Mouse (Mus musculus): ENCODE measurements around the gene Clvs2. TPM values are rescaled to one million over a fixed set of nuclear protein-coding genes. Genes with fewer than 3 reads are reported as not detected.
A peak's percentile ranks its signal among the peaks of the same experiment; 100 is the strongest.

Clvs2 gene
- polyA plus RNA-seq (2015; fragmentation: Nextera tagmentation; extraction: Ambion mirVana): 14.9 and 15.1 TPM in 2 replicates

DNA sequence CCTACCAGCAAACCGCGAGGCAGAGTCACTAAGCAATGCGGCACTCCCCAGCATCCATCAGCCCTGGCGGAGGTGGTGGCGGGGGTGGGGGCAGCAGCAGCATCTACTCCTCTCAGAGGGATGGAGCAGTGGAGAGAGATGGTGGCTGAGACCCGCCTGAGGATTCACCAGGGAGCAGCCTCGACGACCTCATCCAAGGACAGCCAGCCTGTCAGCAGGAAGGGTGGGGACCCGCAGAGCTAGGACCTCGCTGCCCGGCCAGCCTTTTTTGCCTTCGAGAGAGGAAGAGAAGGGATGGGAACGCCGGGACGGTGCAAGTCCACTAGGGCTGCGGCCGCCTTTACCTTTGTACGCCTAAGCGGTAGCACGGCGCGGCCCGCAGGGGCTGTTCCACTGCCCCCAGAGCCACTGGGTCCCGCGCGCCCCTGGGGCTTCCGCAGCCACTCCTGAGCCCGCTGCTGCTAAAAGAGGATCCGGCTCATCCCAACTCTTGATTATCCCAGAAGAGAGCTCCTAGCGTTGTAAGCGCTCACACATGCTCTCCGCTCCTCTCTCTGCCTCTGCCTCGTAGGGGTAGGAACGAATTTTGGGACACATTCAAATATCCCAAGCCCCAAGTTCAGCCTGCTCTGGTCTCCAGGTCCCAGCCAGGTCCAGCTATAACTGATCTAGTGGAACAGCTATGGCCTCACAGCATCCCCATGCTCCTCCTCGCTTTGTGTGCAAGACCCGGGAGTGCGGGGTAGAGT is at the start of gene Clvs2:
Clvs2 (minus strand) TSS at position 639 of the 749 bp plus-strand sequence.
- H3K27me3 ChIP-seq: no peaks in the 10 kb centered on the region
- H3K4me3 ChIP-seq (replicated peaks): peak within 1 kb of the TSS; percentile 65
- no peaks in the 10 kb centered on the region for H3K9me3 ChIP-seq
- peak within 1 kb of the TSS; percentile 80 for H3K4me2 ChIP-seq (replicated peaks)
- peak within 1 kb of the TSS; percentile 87 for H3K9ac ChIP-seq (replicated peaks)
- H3K4me1 ChIP-seq (replicated peaks): peaks cover 21% of the 10 kb centered on the region
- H3K36me3 ChIP-seq: no peaks in the 10 kb centered on the region
- peak within 1 kb of the TSS; percentile 87 for H3K27ac ChIP-seq
- under 1% methylated on average over 37 of the region's 37 CpGs for WGBS
- peak; percentile 95 for ATAC-seq

DNA sequence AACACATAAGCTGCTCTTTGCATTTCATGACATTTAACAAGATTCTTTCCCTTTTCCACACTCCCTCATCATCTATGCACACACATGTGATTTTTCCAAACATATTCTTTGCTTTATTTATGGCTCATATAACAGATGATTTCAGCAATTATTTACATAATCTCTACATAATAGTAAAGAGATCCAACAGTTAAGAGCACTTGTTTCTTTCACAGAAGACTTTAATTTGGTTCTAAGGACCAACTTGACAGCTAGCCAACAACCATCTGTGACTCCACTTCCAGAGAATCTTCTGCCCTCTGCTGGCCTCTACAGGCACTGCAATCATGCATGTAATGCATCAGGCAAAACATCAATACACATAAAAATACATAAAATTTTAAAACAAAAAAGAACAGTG is 28.6 kb upstream of the Clvs2 start:
- no peak overlapping the region for H3K4me3 ChIP-seq (replicated peaks)
- no peaks in the 10 kb centered on the region for H3K9me3 ChIP-seq
- no peaks in the 10 kb centered on the region for H3K4me1 ChIP-seq (replicated peaks)
- no peak overlapping the region for H3K27ac ChIP-seq
- H3K9ac ChIP-seq (replicated peaks): no peak overlapping the region
- H3K27me3 ChIP-seq: no peaks in the 10 kb centered on the region
- H3K36me3 ChIP-seq: no peaks in the 10 kb centered on the region
- ATAC-seq: no peak
- no peak overlapping the region for H3K4me2 ChIP-seq (replicated peaks)

DNA sequence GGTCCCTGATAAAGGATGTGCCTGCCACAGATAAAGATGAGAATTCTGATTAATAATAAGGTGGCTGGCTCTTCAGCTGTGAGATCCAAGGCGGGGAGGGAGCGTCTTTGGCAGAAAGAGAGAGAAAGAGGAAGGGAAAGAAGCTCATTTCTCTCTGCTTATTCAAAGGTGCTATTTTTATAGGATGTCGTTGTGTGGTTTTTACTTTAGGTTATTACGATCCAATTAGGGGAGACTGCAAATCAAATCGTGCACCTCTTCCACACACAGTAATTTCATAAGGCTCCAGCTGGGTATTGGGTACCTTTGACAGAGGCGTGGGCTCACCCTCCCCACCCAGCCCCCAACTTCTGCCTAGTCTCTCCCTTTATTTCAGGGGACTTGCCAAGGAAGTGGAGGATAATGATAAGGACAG is 985 bp downstream of the Clvs2 start:
- WGBS: 18% methylated on average over 6 of the region's 6 CpGs
- no peaks in the 10 kb centered on the region for H3K27me3 ChIP-seq
- no peaks in the 10 kb centered on the region for H3K36me3 ChIP-seq
- H3K9me3 ChIP-seq: no peaks in the 10 kb centered on the region
- peak; percentile 74 for ATAC-seq
- peaks cover 21% of the 10 kb centered on the region for H3K4me1 ChIP-seq (replicated peaks)
- H3K27ac ChIP-seq: peak overlapping the region; percentile 87
- H3K4me3 ChIP-seq (replicated peaks): peak overlapping the region; percentile 65
- H3K4me2 ChIP-seq (replicated peaks): peak overlapping the region; percentile 80
- peak overlapping the region; percentile 87 for H3K9ac ChIP-seq (replicated peaks)

DNA sequence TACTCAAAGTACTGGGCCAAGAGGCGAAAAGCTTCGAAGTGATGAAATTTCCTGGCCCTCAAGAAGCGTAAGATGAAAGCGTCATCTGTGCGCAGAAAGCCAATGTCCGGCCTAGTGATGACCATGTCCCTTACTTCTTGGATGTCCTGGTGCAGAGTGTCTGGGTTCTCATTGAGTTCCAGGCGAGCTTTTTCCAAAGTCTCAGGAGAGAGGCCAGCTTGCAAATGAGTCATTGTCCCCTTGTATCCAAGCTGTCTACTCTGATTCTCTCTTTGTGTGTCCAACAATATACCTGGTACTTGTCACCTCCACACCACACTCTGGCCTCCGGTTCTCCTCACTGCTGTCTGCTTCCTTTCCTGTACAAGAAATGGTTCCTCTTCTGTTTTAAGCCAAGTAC is 1.9 kb downstream of the Clvs2 start:
- Histone ChIP-seq H3K27me3 (no peaks in the 10 kb centered on the region), H3K4me2 (replicated peaks) (peak overlapping the region; percentile 47), H3K9ac (replicated peaks) (no peak overlapping the region), H3K36me3 (no peaks in the 10 kb centered on the region), H3K27ac (no peak overlapping the region), H3K9me3 (no peaks in the 10 kb centered on the region), H3K4me3 (replicated peaks) (peak overlapping the region; percentile 30), H3K4me1 (replicated peaks) (peaks cover 21% of the 10 kb centered on the region)
- 87% methylated on average over 8 of the region's 8 CpGs for WGBS
- no peak for ATAC-seq

DNA sequence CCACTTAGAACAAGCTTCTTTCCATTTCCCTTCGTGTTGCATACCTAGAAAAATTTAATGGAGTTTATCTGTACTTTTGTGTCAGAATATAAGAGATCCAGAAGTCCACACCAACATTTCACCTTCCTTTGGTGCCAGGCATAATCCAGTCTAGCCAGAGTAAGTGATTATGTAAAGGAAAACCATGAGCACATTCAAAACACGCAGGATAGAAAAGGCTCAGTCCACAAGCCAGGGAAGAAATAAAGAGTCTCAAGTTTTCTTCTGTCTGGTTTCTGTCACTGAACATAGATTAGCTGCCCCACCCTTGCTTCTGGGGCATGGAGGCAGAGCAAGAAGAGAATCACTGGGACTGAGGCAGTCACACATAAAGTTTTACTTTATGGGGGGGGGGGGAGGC is 8.4 kb downstream of the Clvs2 start:
- no peak overlapping the region for H3K27ac ChIP-seq
- ATAC-seq: no peak
- no peak overlapping the region for H3K4me3 ChIP-seq (replicated peaks)
- no peaks in the 10 kb centered on the region for H3K9me3 ChIP-seq
- H3K4me2 ChIP-seq (replicated peaks): no peak overlapping the region
- no peak overlapping the region for H3K9ac ChIP-seq (replicated peaks)
- 0 out of 2 replicates have a peak, but pooled peaks cover 5% of the 10 kb centered on the region for H3K4me1 ChIP-seq (replicated peaks)
- H3K36me3 ChIP-seq: no peaks in the 10 kb centered on the region
- 70% methylated on average over 2 of the region's 2 CpGs for WGBS
- no peaks in the 10 kb centered on the region for H3K27me3 ChIP-seq

DNA sequence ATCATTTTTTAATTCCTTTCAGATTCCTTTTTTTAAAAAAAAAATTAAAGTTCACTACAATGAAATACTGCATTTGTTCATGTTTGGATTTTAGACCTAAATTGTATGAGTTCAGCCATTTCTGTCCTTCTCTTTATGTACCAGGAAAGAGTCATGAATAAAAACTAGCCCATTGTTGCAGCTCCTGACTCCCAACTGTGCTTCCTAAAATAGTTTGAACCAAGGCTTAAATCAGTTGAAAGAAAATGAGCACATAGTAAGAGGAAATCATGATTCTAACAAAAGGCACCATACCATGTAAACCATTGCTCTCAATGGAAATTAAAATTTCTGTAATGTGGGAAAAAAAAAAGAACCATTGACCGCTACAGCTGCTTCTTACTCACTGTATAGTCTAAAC is 11.4 kb downstream of the Clvs2 start:
- no peaks in the 10 kb centered on the region for H3K27me3 ChIP-seq
- no peak for ATAC-seq
- WGBS: 65% methylated on average over 1 of the region's 1 CpGs
- no peaks in the 10 kb centered on the region for H3K36me3 ChIP-seq
- H3K4me2 ChIP-seq (replicated peaks): no peak overlapping the region
- no peak overlapping the region for H3K9ac ChIP-seq (replicated peaks)
- no peaks in the 10 kb centered on the region for H3K4me1 ChIP-seq (replicated peaks)
- no peaks in the 10 kb centered on the region for H3K9me3 ChIP-seq
- no peak overlapping the region for H3K4me3 ChIP-seq (replicated peaks)
- no peak overlapping the region for H3K27ac ChIP-seq

DNA sequence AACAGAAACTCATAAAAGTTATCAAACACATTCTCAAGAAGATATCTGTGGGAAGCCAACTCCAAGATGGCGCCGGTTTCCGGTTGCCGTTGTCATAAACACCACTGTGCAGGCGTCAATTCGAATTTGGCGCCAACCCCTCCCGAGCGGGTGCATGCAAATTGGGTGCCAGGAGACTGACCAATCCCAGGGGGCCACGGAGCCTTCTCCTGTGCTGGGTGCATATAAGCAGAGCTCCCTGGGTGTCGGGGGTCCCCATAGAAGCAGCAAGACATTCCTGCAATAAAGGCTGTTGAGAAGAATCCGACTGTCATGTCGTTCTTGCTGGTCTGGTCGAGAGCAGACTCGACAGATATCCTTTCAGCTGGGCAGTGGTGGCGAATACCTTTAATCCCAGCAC is 31.8 kb downstream of the Clvs2 start:
- H3K27ac ChIP-seq: no peak overlapping the region
- no peak overlapping the region for H3K4me2 ChIP-seq (replicated peaks)
- no peak overlapping the region for H3K9ac ChIP-seq (replicated peaks)
- no peak for ATAC-seq
- H3K36me3 ChIP-seq: 0 out of 2 replicates have a peak, but pooled peaks cover 3% of the 10 kb centered on the region
- no peak overlapping the region for H3K4me3 ChIP-seq (replicated peaks)
- H3K27me3 ChIP-seq: no peaks in the 10 kb centered on the region
- WGBS: 95% methylated on average over 16 of the region's 16 CpGs
- no peaks in the 10 kb centered on the region for H3K4me1 ChIP-seq (replicated peaks)
- H3K9me3 ChIP-seq: no peaks in the 10 kb centered on the region

DNA sequence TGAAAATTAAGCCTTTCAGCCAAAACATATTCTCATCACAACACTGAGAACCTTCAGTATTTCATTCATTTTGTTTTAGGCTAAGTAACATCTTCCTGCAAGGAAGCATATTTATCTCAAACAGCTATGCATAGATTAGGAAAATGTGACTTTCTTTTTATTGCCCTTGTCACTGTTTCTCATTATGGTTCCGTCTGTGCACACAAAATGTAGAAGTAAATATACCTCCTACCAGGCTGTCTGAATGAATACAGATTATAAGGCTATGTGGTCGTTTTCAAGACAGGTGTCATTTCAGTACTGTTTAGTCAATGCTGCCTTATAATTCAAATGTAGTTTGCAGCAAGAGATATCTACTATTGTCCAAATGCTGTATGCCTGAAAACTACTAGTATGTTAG is 35.8 kb downstream of the Clvs2 start:
- Histone ChIP-seq H3K4me2 (replicated peaks) (no peak overlapping the region), H3K9me3 (no peaks in the 10 kb centered on the region), H3K4me1 (replicated peaks) (no peaks in the 10 kb centered on the region), H3K36me3 (0 out of 2 replicates have a peak, but pooled peaks cover 3% of the 10 kb centered on the region), H3K9ac (replicated peaks) (no peak overlapping the region), H3K4me3 (replicated peaks) (no peak overlapping the region), H3K27me3 (no peaks in the 10 kb centered on the region), H3K27ac (no peak overlapping the region)
- ATAC-seq: no peak
- WGBS: 65% methylated on average over 2 of the region's 2 CpGs

DNA sequence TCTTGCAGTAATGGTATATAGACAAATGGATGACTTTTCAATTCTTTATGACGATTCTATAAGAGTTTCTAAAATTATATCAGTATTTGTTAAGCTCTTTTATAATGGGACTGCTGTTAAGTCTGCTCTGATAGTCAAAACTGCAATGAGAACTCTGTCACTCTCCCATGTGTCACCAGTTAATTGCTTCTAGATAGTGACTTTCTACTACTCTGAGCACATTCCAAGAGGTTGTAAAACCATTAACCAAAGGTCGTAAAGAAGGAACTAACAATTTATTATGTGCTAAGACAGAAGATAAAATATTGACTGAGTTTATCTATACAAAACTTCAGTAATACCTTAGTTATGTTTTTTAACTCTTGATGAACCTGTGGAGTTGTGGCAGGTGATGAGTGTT is 37.5 kb downstream of the Clvs2 start:
- Histone ChIP-seq H3K9ac (replicated peaks) (no peak overlapping the region), H3K4me2 (replicated peaks) (no peak overlapping the region), H3K27me3 (no peaks in the 10 kb centered on the region), H3K4me1 (replicated peaks) (no peaks in the 10 kb centered on the region), H3K9me3 (no peaks in the 10 kb centered on the region), H3K4me3 (replicated peaks) (no peak overlapping the region), H3K27ac (no peak overlapping the region), H3K36me3 (no peaks in the 10 kb centered on the region)
- ATAC-seq: no peak
- WGBS: 86% methylated on average over 2 of the region's 2 CpGs

DNA sequence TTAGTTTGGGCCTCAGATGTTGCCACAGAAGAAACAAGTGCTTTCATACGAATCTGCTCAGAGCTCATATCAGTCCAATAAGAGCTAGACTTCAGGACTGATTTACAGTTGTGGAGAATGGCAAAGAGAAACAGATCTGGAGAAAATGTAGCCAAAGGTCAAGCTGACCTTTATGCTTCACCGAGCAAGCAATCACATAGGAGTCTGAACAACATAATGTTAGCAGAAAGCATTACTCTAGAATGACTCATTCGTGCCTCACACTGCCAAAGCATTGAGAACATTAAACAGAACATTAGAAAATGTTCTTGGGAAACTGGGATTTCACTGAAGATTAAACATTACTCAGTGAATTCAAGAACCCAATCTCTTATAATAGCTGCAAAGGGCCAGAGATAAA is 66.5 kb downstream of the Clvs2 start:
- WGBS: 74% methylated on average over 3 of the region's 3 CpGs

DNA sequence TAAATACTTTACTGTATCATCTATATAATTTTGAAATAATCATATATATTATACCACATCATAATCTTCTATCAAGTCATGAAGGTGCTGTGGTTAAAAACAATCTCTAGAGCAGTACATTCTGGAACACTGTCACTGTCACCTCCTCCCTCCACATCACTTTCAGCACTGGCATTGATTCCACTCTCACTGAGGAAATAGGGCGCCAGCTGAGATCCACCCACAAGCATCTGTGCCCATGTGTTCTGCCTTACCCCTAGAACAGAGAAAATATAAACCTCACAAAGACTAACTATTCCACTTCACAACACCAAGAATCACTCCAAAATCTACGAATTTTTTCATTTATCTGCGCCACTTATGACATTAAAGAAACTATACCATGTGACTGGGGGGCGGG is 84.2 kb downstream of the Clvs2 start:
- WGBS: 82% methylated on average over 4 of the region's 4 CpGs

More for the DNA sequence above, 66.5 kb downstream of the Clvs2 start:
- no peaks in the 10 kb centered on the region for H3K4me1 ChIP-seq (replicated peaks)
- H3K27me3 ChIP-seq: no peaks in the 10 kb centered on the region
- H3K4me3 ChIP-seq (replicated peaks): no peak overlapping the region
- no peak overlapping the region for H3K9ac ChIP-seq (replicated peaks)
- no peak overlapping the region for H3K27ac ChIP-seq
- no peaks in the 10 kb centered on the region for H3K36me3 ChIP-seq
- H3K4me2 ChIP-seq (replicated peaks): no peak overlapping the region
- H3K9me3 ChIP-seq: no peaks in the 10 kb centered on the region
- ATAC-seq: no peak

More for the DNA sequence above, 84.2 kb downstream of the Clvs2 start:
- Histone ChIP-seq H3K4me3 (replicated peaks) (no peak overlapping the region), H3K27me3 (no peaks in the 10 kb centered on the region), H3K9me3 (no peaks in the 10 kb centered on the region), H3K4me2 (replicated peaks) (no peak overlapping the region), H3K27ac (no peak overlapping the region), H3K4me1 (replicated peaks) (no peaks in the 10 kb centered on the region), H3K9ac (replicated peaks) (no peak overlapping the region), H3K36me3 (no peaks in the 10 kb centered on the region)
- no peak for ATAC-seq
